Mouse (Mus musculus): ENCODE measurements at regions not wholly inside any gene's neighbourhood (a gene's known extent, or its start where the extent isn't known, plus 50 kb on each side); places are given as distances from the start of the nearest gene placed in this dataset.
A peak's percentile ranks its signal among the peaks of the same experiment; 100 is the strongest.
"Not testable (repeated sequence)": the region's sequence is repeated elsewhere in the genome, so short reads cannot be mapped to it uniquely, and the experiment has no call there.

DNA sequence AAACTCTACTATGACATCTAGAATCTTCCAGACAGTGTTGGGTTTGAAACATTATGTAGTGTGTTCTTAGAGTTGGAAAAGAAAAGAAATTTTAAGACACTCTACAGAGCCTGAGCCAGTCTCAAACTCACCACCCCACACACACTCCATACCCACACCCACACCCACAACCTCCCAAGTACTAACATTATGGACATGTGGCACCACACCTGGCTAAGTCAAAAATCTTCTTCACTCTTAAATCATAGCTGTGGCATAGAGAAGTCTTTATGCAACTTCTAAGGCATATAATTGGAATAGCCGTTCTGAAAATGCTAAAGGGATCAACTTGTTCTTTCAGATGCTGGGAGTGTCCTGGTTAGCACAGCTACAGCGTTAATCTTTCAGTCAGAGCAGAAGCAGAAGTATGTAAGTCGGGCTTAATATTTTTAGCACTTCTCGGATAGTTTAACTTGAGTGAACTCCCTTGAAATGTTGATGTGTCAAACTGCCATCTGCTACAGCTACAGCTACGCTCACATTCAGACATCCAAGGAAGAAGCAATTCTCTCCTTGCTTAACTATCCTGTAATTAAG is 68.6 kb upstream of the Creb1 start:
- 45% methylated on average over 5 of the region's 5 CpGs for whole genome bisulfite sequencing (ENCODE audit: insufficient replicate concordance)
- ATAC-seq (ENCODE audit: low read depth): no peak
- H3K9me3 ChIP-seq (replicated peaks): no peaks in the 10 kb centered on the region
- DNase-seq: no peak
- H3K27me3 ChIP-seq: no peaks in the 10 kb centered on the region
- no peaks in the 10 kb centered on the region for H3K36me3 ChIP-seq
- no peak overlapping the region for H3K4me3 ChIP-seq (replicated peaks)
- H3K27ac ChIP-seq: no peak overlapping the region
- H3K4me2 ChIP-seq: no peak overlapping the region
- H3K9ac ChIP-seq: no peak overlapping the region
- no peaks in the 10 kb centered on the region for H3K4me1 ChIP-seq (replicated peaks)

DNA sequence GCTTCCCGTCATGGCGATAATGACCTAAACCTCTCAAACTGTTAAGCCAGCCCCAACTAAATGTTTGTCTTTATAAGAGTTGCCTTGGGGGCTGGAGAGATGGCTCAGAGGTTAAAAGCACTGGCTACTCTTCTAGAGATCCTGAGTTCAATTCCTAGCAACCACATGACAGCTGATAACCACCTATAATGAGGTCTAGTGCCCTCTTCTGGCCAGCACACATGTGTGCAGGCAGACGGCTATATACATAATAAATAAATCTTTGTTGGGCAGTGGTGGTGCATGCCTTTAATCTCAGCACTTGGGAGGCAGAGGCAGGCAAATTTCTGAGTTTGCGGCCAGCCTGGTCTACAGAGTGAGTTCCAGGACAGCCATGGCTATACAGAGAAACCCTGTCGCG is 70.8 kb upstream of the Creb1 start:
- not testable (repeated sequence) for H3K9me3 ChIP-seq (replicated peaks); H3K9ac ChIP-seq; H3K4me2 ChIP-seq; H3K27me3 ChIP-seq; H3K36me3 ChIP-seq; H3K4me1 ChIP-seq (replicated peaks); ATAC-seq (ENCODE audit: low read depth); H3K4me3 ChIP-seq (replicated peaks); H3K27ac ChIP-seq; DNase-seq
- WGBS (ENCODE audit: insufficient replicate concordance): 77% methylated on average over 6 of the region's 6 CpGs

DNA sequence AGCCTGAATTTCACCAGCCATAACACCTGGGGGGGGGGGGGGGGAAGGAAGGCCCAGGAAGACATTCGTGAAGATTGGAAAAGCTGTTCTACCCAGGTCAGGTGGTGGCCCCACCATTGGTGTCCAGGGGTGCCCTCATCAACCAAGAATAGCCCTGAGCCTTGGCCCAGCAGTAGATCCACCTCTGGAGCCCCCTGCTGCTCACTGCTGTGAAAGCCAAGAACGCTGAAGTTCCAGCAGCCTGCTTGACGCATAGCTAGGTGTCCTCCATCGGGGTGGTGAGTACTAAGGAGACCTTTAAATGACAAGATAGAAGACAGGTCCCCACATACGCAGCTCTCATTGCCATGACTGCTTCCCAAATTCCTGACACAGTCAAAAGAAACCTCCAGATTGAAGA is 74.6 kb upstream of the Creb1 start:
- H3K36me3 ChIP-seq: no peaks in the 10 kb centered on the region
- DNase-seq: no peak
- no peak overlapping the region for H3K4me2 ChIP-seq
- H3K9me3 ChIP-seq (replicated peaks): no peaks in the 10 kb centered on the region
- H3K27me3 ChIP-seq: no peaks in the 10 kb centered on the region
- no peak overlapping the region for H3K4me3 ChIP-seq (replicated peaks)
- H3K9ac ChIP-seq: no peak overlapping the region
- H3K27ac ChIP-seq: no peak overlapping the region
- no peak for ATAC-seq (ENCODE audit: low read depth)
- no peaks in the 10 kb centered on the region for H3K4me1 ChIP-seq (replicated peaks)
- 56% methylated on average over 5 of the region's 5 CpGs for whole genome bisulfite sequencing (ENCODE audit: insufficient replicate concordance)

DNA sequence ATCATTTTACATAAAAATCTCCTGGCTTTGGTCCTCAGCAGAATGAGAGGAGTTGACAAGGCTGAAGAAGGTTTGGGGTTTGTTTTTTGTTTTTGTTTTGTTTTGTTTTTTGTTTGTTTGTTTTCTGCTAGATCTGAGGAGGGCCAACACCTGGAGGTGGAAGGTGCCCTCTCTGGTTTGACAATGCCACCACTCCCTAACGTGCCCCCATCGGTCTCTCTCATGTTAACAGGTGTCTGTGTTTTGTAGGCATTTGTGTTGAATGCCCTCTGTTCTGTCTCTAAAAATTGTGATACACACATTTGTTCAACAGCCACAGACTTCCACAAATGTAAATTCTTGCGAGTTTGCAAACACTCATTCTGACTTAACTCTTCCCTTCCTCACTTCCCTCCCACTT is 83.3 kb upstream of the Creb1 start:
- DNase-seq (no peak), ATAC-seq (ENCODE audit: low read depth) (no peak)
- Histone ChIP-seq H3K4me3 (replicated peaks) (no peak overlapping the region), H3K4me2 (no peak overlapping the region), H3K36me3 (no peaks in the 10 kb centered on the region), H3K27me3 (no peaks in the 10 kb centered on the region), H3K4me1 (replicated peaks) (no peaks in the 10 kb centered on the region), H3K27ac (no peak overlapping the region), H3K9me3 (replicated peaks) (no peaks in the 10 kb centered on the region), H3K9ac (no peak overlapping the region)
- 70% methylated on average over 3 of the region's 3 CpGs for WGBS (ENCODE audit: insufficient replicate concordance)

DNA sequence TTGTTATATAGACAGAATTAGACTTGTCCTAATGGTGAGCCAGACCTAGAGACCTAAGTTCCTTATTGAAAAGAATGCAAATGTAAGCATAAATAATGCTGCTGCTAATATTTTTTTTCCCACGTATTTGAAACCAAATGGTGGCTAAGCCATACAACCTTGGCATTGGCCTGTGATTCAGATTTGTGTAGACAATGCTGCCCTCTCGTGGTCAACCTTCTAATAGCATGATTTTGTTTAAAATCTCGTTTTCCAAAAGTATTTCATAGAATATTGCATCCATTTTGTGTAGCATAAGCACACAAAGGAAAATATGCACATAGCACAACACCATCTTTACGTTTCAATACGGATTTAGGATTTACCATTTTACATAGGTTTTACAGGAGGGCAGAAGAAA is 84.4 kb upstream of the Creb1 start:
- ATAC-seq (ENCODE audit: low read depth) (no peak), DNase-seq (peak; percentile 17)
- Histone ChIP-seq H3K27me3 (no peaks in the 10 kb centered on the region), H3K4me2 (no peak overlapping the region), H3K9me3 (replicated peaks) (no peaks in the 10 kb centered on the region), H3K4me1 (replicated peaks) (no peaks in the 10 kb centered on the region), H3K27ac (no peak overlapping the region), H3K4me3 (replicated peaks) (no peak overlapping the region), H3K9ac (no peak overlapping the region), H3K36me3 (no peaks in the 10 kb centered on the region)
- WGBS (ENCODE audit: insufficient replicate concordance): under 1% methylated on average over 5 of the region's 5 CpGs

DNA sequence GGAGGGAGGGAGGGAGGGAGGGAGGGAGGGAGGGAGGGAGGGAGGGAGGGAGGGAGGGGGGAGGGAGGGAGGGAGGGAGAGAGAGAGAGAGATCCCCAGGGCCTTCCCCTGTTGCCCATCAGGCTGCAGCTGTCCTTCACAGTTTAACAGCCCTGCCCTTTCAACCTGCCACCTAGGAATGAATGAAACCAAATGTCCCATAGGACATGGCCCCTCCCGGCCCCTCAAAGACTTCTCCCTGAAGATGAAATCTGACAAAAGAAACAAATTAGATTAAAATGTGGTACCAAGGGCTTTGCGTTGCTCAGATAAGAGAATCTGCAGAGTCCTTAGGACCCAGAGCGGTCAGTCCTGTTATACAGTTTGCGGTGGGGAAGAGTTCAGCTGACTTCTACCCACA is 86.0 kb upstream of the Creb1 start:
- H3K36me3 ChIP-seq: no peaks in the 10 kb centered on the region
- H3K27ac ChIP-seq: no peak overlapping the region
- no peak for DNase-seq
- H3K27me3 ChIP-seq: no peaks in the 10 kb centered on the region
- no peak overlapping the region for H3K4me2 ChIP-seq
- WGBS (ENCODE audit: insufficient replicate concordance): 64% methylated on average over 4 of the region's 4 CpGs
- H3K4me1 ChIP-seq (replicated peaks): no peaks in the 10 kb centered on the region
- H3K9me3 ChIP-seq (replicated peaks): no peaks in the 10 kb centered on the region
- H3K4me3 ChIP-seq (replicated peaks): no peak overlapping the region
- ATAC-seq (ENCODE audit: low read depth): no peak
- H3K9ac ChIP-seq: no peak overlapping the region

DNA sequence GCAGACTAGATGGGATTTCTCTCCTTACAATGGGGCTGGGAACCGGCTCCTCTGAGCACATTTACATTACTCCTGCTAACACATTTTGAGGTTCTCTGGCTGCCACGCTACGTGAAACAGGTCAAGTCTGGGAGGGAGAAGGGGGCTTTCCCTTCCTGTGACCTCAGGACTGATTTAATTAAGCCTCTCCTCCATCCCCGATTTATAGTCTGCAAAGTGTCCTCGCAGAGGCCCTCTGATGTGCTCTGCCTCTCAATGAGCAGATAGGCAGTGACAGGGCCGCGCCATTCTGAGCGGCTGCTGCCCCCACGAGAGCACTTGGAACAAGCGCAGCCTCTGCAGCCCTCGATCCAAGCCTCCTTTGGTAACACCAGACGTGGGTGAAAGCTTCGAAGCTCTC is 86.5 kb upstream of the Creb1 start:
- Histone ChIP-seq H3K9ac (no peak overlapping the region), H3K4me2 (no peak overlapping the region), H3K4me3 (replicated peaks) (no peak overlapping the region), H3K36me3 (no peaks in the 10 kb centered on the region), H3K27me3 (no peaks in the 10 kb centered on the region), H3K9me3 (replicated peaks) (no peaks in the 10 kb centered on the region), H3K27ac (no peak overlapping the region), H3K4me1 (replicated peaks) (no peaks in the 10 kb centered on the region)
- peak; percentile 7 for DNase-seq
- 14% methylated on average over 13 of the region's 13 CpGs for WGBS (ENCODE audit: insufficient replicate concordance)
- ATAC-seq (ENCODE audit: low read depth): no peak

DNA sequence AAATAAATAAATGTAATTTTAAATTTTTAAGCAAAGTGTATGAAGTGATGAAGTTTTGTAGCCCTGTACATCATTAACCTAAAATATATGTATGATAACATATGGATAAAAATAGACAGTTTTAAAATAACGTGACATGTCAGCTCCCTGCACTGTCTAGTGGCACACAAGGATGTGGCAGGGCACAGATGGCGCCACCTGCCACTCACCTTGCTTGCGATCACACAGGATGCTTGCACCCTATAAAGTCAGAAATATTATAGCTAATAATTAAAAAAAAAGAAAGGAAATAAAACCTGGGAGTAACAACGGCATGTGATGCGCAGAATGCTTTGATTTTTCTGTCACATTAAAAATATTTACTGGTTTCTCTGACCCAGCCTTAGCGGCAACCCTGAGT is 89.0 kb upstream of the Creb1 start:
- ATAC-seq (ENCODE audit: low read depth): no peak
- Histone ChIP-seq H3K27me3 (no peaks in the 10 kb centered on the region), H3K9ac (no peak overlapping the region), H3K27ac (no peak overlapping the region), H3K4me3 (replicated peaks) (no peak overlapping the region), H3K4me1 (replicated peaks) (no peaks in the 10 kb centered on the region), H3K9me3 (replicated peaks) (no peaks in the 10 kb centered on the region), H3K4me2 (no peak overlapping the region), H3K36me3 (no peaks in the 10 kb centered on the region)
- 72% methylated on average over 6 of the region's 6 CpGs for WGBS (ENCODE audit: insufficient replicate concordance)
- no peak for DNase-seq

DNA sequence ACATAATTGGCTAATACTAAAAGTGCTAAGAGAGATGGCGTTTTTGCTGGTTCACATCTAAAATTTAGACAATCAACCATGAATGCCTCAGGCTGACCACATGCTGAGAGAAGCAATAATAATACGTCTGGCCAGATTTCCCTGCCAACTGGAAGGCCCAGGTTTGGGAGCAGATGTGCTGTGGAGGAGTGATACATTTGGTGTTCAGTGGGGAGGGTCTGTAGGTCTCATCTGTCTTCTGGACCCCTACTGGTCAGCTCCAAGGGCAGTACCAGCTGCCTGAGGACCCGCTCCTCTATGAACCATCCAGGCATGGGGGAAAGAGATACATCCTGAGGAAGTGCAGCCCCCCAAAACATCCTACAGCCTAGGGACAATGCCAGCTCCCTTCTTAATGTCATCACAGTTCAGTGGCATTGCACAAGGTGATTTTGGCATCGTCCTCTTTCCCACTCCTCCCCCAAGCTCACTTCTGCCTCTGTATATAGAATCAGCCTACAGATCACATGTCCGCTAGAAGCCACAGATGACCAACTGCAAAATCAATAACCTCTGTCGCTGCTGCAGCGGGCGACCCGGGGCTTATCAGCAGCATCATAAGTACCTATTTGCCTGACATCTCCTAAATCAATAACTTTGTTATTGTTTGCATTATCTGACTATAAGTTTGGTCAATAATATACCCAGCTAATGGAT is 90.1 kb upstream of the Creb1 start:
- Histone ChIP-seq H3K4me1 (replicated peaks) (no peaks in the 10 kb centered on the region), H3K4me2 (no peak overlapping the region), H3K9ac (no peak overlapping the region), H3K9me3 (replicated peaks) (no peaks in the 10 kb centered on the region), H3K27ac (no peak overlapping the region), H3K4me3 (replicated peaks) (no peak overlapping the region), H3K36me3 (no peaks in the 10 kb centered on the region), H3K27me3 (no peaks in the 10 kb centered on the region)
- no peak for ATAC-seq (ENCODE audit: low read depth)
- DNase-seq: no peak
- WGBS (ENCODE audit: insufficient replicate concordance): 63% methylated on average over 9 of the region's 9 CpGs

DNA sequence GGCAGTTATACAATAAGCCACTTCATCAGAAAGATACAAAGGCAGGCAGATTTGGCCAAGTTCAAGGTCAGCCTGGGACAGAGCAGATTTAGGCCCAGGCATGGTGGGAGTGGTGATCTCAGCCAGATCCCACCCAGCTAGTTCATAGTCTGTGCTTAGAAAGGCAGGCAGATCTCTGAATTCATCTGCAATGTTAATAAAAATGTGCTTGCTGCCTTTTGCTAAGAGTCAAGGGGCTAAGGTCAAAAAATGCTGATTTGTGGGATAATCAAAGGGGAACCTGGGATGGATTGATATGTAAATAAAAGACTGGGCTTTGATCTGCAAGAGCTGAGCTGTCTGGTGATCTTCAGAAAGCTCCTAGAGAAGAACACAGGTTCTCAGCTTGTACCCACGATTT is 109.2 kb upstream of the Creb1 start:
- WGBS (ENCODE audit: insufficient replicate concordance): 31% methylated on average over 1 of the region's 1 CpGs
- ATAC-seq (ENCODE audit: low read depth): no peak

DNA sequence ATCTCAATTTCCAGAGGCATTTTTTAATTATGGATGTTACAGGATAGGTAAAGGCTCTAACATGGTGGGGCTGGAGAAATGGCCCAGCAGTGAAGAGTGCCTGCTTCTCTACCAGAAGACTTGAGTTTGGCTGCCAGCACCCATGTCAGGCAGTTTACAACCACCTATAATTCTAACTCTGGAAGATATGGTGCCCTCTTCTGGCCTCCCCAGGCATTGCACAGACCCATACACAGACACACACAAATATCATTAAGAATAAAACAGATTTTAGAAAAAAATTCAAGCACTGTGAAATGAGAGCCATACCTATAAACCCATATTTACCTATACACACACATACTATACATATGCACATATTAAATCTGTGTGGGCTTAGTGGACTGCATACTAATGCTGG is 113.9 kb upstream of the Creb1 start:
- H3K27me3 ChIP-seq: no peaks in the 10 kb centered on the region
- ATAC-seq (ENCODE audit: low read depth): no peak

More for the DNA sequence above, 109.2 kb upstream of the Creb1 start:
- no peak overlapping the region for H3K9ac ChIP-seq
- H3K9me3 ChIP-seq (replicated peaks): no peaks in the 10 kb centered on the region
- no peak overlapping the region for H3K4me2 ChIP-seq
- no peak overlapping the region for H3K27ac ChIP-seq
- DNase-seq: no peak
- H3K27me3 ChIP-seq: no peaks in the 10 kb centered on the region
- no peak overlapping the region for H3K4me3 ChIP-seq (replicated peaks)
- no peaks in the 10 kb centered on the region for H3K4me1 ChIP-seq (replicated peaks)
- no peaks in the 10 kb centered on the region for H3K36me3 ChIP-seq

DNA sequence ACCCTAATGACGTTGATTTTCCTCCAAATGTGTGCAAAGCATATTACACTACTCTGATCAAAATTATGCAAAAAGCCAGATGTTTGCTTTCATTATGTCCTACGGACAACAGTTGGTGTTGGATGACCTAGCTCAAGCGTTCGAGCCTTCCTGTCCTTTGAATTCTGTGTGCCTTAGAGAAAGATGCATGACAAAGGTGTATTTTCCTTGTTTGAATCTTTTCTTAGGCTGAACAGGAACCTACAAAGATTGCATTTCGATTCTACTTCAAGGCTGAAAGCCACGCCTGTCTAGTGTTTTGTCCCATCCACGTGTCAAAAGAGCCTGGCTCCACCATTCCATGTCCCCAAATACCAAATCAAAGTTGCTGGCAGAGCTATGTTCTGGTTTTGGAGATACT is 116.5 kb upstream of the Creb1 start:
- WGBS (ENCODE audit: insufficient replicate concordance): 62% methylated on average over 7 of the region's 7 CpGs
- ATAC-seq (ENCODE audit: low read depth) (no peak), DNase-seq (no peak)
- H3K27me3 ChIP-seq: no peaks in the 10 kb centered on the region
- no peaks in the 10 kb centered on the region for H3K36me3 ChIP-seq
- no peak overlapping the region for H3K9ac ChIP-seq
- no peaks in the 10 kb centered on the region for H3K4me1 ChIP-seq (replicated peaks)
- no peak overlapping the region for H3K4me3 ChIP-seq (replicated peaks)
- no peaks in the 10 kb centered on the region for H3K9me3 ChIP-seq (replicated peaks)
- no peak overlapping the region for H3K27ac ChIP-seq
- no peak overlapping the region for H3K4me2 ChIP-seq

More for the DNA sequence above, 113.9 kb upstream of the Creb1 start:
- Histone ChIP-seq H3K27ac (no peak overlapping the region), H3K4me2 (no peak overlapping the region), H3K36me3 (no peaks in the 10 kb centered on the region), H3K4me3 (replicated peaks) (no peak overlapping the region), H3K9ac (no peak overlapping the region), H3K4me1 (replicated peaks) (no peaks in the 10 kb centered on the region), H3K9me3 (replicated peaks) (no peaks in the 10 kb centered on the region)
- DNase-seq: no peak

All from liver, embryonic 13.5 days (tissue).